Mouse (Mus musculus): ENCODE results near the gene Vip.

DNA sequence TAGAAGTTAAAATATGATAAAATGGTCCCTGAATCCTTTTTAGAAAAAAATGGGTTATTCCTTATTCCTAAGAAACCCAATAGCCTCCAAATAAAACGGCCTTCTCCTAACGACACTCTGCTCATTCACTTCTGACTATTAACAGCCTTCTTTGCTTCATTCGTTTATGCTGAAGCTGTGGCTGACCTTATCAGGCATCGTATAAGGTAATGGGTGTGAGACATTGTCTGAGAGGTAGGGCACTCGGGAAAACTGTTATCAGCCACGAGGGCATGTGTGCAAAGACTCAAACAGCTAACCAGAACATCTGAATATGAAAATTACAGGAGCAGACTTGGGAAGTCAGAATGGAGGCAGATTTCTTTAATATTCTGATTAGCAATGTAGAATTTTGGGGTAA, 42.5 kb upstream of the Vip start:
- TF ChIP-seq POLR2A (IDR thresholded peaks at IDR 0.05; ENCODE audit: borderline replicate concordance, control insufficient read depth, low read depth, low read length) (no peak), CTCF (IDR thresholded peaks at IDR 0.05; ENCODE audit: control insufficient read depth, insufficient read depth, low read length) (no peak)

Measured in bone marrow, adult 2 months (tissue).